Mouse (Mus musculus) 3T3-L1 (cell line): ENCODE measurements around the gene Btbd11.

Experiments
- DNase-seq: peaks from one replicate; pipeline ENCODE4 v3.0.0-alpha.2; 2015; ENCODE audit warnings: low read depth, low spot score

Gene Btbd11

GRCm38 (mm10) chr10:85420851-85421628, 34.4 kb downstream of the Btbd11 start:
- DNase-seq: no peak

- DNase-seq: no peak
These were observed 35.0 kb downstream of the Btbd11 start for GRCm38 (mm10) chr10:85421629-85422012.

- DNase-seq: no peak
These were observed 39.1 kb downstream of the Btbd11 start for GRCm38 (mm10) chr10:85425756-85426155.

GRCm38 (mm10) chr10:85437217-85437616, 50.6 kb downstream of the Btbd11 start:
- no peak for DNase-seq

- no peak for DNase-seq
These were observed 56.8 kb downstream of the Btbd11 start for GRCm38 (mm10) chr10:85443371-85443770.

- DNase-seq: no peak
These were observed 59.3 kb downstream of the Btbd11 start for GRCm38 (mm10) chr10:85445891-85446290.

- DNase-seq: no peak
These were observed 60.1 kb downstream of the Btbd11 start for GRCm38 (mm10) chr10:85446700-85447099.

- DNase-seq: no peak
These were observed 61.3 kb downstream of the Btbd11 start for GRCm38 (mm10) chr10:85447869-85448268.

- no peak for DNase-seq
These were observed 65.2 kb downstream of the Btbd11 start for GRCm38 (mm10) chr10:85451629-85452368.

- DNase-seq: no peak
These were observed 66.7 kb downstream of the Btbd11 start for GRCm38 (mm10) chr10:85453221-85453775.

GRCm38 (mm10) chr10:85455985-85456384, 69.4 kb downstream of the Btbd11 start:
- DNase-seq: no peak

- DNase-seq: peak; percentile 15
These were observed 72.2 kb downstream of the Btbd11 start for GRCm38 (mm10) chr10:85458744-85459344.

GRCm38 (mm10) chr10:85460736-85461135, 74.1 kb downstream of the Btbd11 start:
- no peak for DNase-seq

GRCm38 (mm10) chr10:85464152-85464551, 77.5 kb downstream of the Btbd11 start:
- no peak for DNase-seq

GRCm38 (mm10) chr10:85465516-85466408, 79.1 kb downstream of the Btbd11 start:
- no peak for DNase-seq

GRCm38 (mm10) chr10:85466409-85466761, 79.8 kb downstream of the Btbd11 start:
- no peak for DNase-seq

GRCm38 (mm10) chr10:85467393-85467792, 80.8 kb downstream of the Btbd11 start:
- DNase-seq: no peak

- no peak for DNase-seq
These were observed 81.9 kb downstream of the Btbd11 start for GRCm38 (mm10) chr10:85468527-85468926.

GRCm38 (mm10) chr10:85469341-85469740, 82.7 kb downstream of the Btbd11 start:
- no peak for DNase-seq

GRCm38 (mm10) chr10:85473265-85473664, 86.7 kb downstream of the Btbd11 start:
- no peak for DNase-seq

GRCm38 (mm10) chr10:85473871-85474270, 87.3 kb downstream of the Btbd11 start:
- DNase-seq: no peak
